Mouse (Mus musculus) fibroblast of lung, adult 2 months (primary cell): ENCODE measurements at regions not wholly inside any gene's neighbourhood (a gene's known extent, or its start where the extent isn't known, plus 50 kb on each side); places are given as distances from the start of the nearest gene placed in this dataset.
A peak's percentile ranks its signal among the peaks of the same experiment; 100 is the strongest.

ENCODE experiments used
- DNase-seq: peaks from one replicate; pipeline ENCODE4 v3.0.0-alpha.2; 2011; ENCODE audit warnings: low read depth

GRCm38 (mm10) chr14:24769451-24769850 is 282.5 kb downstream of the Rps24 start:
- no peak for DNase-seq

DNA sequence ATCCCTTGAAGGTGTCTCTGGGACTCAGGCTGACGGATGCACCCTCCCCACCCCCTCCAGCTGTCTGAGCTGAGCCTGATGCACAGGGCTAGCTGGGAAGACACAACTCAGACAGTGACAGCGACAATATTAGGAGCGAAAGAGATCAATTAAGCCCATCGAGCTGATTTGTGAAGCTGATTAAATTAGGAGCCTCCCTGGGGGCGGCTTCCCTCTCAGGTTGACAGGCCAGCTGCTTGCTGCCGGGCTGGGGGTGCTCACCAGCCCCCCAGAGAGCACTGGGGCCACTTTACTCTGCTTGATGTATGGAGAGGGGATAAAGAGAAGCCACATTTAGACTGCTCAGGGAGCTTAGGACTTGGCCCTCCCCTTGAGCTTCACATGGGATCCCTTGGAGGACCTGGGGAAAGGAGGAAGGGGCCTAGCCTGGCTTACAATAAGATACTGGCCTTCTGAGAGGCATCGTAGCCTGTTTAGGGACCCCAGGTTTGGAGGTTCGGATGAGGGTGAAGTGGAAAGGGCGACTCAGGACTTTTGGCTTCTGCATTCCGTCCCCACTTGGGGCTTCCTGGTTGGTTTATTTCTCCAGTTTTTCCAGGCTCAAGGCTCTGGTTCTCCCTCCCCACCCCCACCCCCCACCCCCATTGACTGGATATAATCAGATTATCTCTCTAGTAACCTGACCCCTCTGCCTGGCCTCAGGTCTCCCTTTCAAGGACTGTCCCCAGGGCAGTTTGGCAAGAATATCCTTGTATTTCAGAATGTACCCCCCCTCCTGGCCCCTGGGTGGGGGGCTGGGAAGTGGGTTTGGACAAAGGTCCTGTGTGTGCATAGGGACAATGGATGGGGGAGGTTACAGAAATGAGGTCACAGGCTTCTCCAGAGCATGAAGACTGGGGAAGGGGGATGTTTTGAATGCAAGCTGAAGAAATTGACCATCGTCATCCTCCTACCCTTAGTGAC is 283.4 kb downstream of the Rps24 start:
- no peak for DNase-seq

GRCm38 (mm10) chr14:24771663-24772062 is 284.7 kb downstream of the Rps24 start:
- DNase-seq: no peak

DNA sequence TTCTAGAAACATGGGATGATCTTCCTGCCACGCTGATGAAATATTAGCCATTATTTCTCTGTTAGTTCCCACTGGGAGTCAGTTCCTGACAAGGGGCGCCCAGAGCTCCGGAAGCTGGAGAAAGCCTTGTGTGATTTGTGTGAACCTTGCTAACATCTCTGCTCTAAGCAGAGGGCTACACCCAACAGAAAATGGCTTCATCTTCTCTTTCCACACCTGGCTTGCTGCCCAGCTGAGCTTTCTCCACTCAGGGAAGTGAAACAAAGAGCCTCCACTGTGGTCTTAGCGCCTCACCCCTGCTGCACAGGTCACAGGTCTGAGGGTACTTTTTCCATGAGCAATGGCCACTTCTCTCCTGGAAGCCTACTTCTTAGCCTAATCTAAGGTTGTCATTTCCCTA is 285.2 kb downstream of the Rps24 start:
- DNase-seq: no peak

DNA sequence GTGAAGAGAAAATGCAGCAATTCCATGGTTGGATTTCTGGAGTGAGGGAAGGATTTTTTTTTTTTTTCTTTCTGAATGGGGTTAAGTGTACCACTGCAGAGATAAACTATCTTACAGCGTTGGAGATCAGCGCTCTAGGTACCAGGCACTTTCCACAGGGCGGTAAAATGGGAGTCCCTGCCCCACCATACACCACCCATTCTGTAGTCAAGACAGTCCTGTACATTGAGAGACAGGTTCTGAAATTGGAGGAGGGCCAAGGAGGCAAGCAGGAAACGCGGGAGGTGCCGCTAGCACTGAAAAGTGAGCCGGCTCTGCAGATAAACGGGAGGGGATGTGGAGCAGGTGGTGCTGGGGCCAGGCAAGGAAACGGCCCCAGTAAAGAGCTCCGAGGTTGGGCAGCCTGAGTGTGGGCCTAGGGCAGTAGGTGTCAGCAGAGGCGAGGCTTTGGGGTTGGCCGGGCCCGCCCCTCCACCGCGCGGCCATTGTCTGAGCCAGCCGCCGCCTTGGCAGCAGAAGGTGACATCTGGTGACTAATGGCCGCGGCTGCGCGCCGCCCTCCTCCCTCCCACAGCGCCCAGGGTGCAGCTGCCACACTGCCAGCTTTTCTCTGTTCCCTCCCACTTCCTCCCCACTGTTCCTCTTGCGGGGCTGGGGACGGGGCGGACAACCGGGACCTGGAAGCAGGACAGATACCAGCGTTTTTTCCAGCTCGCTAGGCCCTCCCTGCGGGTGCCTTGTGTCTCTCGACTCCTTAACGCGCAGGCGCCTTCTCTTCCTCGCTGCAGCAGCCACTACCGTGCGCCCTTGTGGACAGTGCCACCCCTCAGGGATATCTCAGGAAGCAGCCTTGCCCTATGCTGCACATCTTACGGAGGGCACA is 292.1 kb downstream of the Rps24 start:
- DNase-seq: peak; percentile 75

GRCm38 (mm10) chr14:24781674-24782073 is 294.7 kb downstream of the Rps24 start:
- DNase-seq: no peak

- no peak for DNase-seq
Measured at GRCm38 (mm10) chr14:24783889-24784288, 297.0 kb downstream of the Rps24 start.

- no peak for DNase-seq
Measured at GRCm38 (mm10) chr14:24785452-24785851, 298.5 kb downstream of the Rps24 start.

- DNase-seq: peak; percentile 98
Measured at GRCm38 (mm10) chr14:24793375-24794285, 306.7 kb downstream of the Rps24 start.

- no peak for DNase-seq
Measured at GRCm38 (mm10) chr14:24794359-24794845, 307.5 kb downstream of the Rps24 start.

DNA sequence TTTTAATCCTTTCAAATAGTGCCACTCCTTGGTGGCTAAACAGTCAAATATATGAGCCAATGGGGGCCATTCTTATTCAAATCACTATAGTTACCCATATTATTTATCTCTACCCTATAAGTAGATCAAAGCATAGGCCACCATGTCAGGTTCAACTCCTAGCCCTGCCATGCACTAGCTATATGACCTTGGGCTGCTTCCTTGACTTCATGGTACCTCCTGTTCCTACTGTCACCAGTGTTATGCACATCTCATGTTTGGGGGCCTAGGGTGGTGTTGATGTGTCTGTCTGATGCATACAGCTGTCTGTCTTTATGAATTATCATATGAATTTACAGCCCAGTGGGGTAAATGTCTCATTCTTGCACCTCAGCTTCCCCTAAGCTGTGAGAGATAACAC is 310.6 kb downstream of the Rps24 start:
- no peak for DNase-seq

DNA sequence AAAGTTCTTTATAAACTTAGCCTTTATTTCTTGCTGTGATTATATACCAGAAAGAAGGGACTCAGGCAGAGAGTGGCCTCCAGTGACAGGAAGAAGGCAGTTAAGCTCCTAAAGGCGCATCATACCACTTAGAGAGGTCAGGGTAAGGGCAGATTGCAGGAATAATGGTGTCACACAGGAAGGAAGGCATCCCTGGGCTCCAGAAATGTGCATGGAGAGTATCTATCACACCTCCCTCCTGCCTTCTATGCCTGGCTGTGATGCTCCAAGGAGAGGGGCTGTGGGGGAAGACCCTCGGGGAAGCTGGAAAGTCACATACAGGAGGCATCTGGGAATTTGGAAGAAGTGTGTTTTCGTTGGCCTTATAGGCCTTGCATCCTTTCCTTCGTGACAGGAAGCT is 311.1 kb downstream of the Rps24 start:
- DNase-seq: no peak

GRCm38 (mm10) chr14:24803001-24803655 is 316.2 kb downstream of the Rps24 start:
- peak; percentile 69 for DNase-seq

GRCm38 (mm10) chr14:24807061-24807460 is 320.1 kb downstream of the Rps24 start:
- peak; percentile 55 for DNase-seq

- DNase-seq: peak; percentile 41
Measured at GRCm38 (mm10) chr14:24822876-24823567, 336.1 kb downstream of the Rps24 start.

GRCm38 (mm10) chr14:24824351-24824750 is 337.4 kb downstream of the Rps24 start:
- no peak for DNase-seq

GRCm38 (mm10) chr14:24825722-24826386 is 338.9 kb downstream of the Rps24 start:
- DNase-seq: no peak

DNA sequence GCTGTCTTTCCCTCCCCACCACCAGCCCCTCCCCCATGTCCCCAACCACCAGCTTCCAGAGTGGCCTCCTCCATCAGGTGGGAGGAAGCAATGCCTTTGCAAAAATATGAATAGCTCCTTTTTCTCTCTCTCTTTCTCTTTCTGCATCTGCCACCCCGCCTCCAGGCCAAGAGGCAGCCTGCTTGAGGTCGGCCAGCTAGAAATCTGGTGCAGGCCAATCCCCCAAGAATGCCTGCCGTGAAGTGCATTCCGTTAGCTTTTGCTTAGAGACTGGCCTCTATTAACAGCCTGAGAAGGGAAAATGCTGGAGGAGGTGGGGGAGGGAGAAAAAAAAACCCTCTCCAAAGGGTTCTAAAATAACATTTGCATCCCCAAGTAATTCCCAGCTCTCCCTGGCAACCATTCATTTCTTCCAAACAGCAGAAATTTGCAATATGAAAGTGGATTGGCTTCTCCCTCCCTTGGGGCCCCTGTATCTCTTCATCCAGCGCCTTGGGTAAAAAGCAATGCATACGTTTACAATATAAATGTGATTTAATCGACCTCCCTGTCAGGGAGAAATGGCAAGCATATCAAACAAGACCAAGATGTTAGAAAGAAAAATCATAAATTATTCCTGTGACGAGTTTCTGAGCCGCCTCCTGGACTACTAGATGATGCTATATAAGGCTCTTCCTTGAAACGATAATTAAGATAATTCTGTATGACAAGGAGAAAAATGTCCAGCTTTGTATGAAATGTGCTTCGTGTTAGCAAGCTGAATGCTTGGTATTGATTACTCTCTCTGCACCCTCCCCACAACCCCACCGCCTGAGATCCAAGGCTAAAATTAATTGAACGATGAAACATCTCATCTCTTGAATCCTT is 339.8 kb downstream of the Rps24 start:
- no peak for DNase-seq
